Mouse (Mus musculus) CH12.LX (cell line): ENCODE results near the gene Slc24a3.

Experiments
- CTCF ChIP-seq, 2 experiments: IDR thresholded peaks in 1 of 2; conservative IDR thresholded peaks in 1 of 2; 2 replicates each; pipeline ENCODE4 v1.5.1; 2011 to 2012; ENCODE audit warnings: low read depth in 2 of 2, low read length in 2 of 2, improper control_type of control experiment in 1 of 2, inconsistent platforms in 1 of 2, mild to moderate bottlenecking in 1 of 2, moderate library complexity in 1 of 2
- POLR2A ChIP-seq: IDR thresholded peaks from 2 replicates; pipeline ENCODE4 v1.6.1; 2011; ENCODE audit warnings: low read depth, mild to moderate bottlenecking, improper control_type of control experiment, low read length
- RCOR1 ChIP-seq: conservative IDR thresholded peaks from 2 replicates; pipeline ENCODE4 v1.6.1; 2012; ENCODE audit warnings: low read depth, mild to moderate bottlenecking, inconsistent platforms, low read length, improper control_type of control experiment

DNA sequence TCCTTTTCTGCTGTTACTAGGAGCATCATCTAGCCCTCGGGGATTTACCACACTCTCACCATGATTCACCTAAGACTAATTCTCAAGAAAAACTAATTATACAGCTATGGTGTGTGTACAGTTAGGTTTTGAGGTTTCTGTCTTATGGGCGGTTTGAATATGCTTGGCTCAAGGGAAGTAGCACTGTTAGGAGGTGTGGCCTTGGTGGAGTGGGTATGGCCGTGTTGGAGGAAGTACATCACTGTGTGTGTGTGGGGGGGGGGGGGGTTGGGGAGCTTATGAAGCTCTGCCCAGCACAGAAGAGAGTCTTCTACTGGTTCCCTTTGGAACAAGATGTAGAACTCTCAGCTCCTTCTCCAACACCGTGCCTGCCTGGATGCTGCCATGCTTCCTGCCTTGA lies 368.2 kb downstream of the Slc24a3 start:
- no peak for TF ChIP-seq CTCF (conservative IDR thresholded peaks at IDR 0.05 in 1 of 2, IDR thresholded peaks at IDR 0.05 in 1 of 2; ENCODE audit: low read depth in 2 of 2, low read length in 2 of 2)
- no peak for TF ChIP-seq POLR2A
- TF ChIP-seq RCOR1 = no peak
